Mouse (Mus musculus) thymus, postnatal 14 days (tissue): ENCODE measurements at regions not wholly inside any gene's neighbourhood (a gene's known extent, or its start where the extent isn't known, plus 50 kb on each side); places are given as distances from the start of the nearest gene placed in this dataset.

Experiments
- DNase-seq: peaks from one replicate; pipeline ENCODE4 v3.0.0; 2021

DNA sequence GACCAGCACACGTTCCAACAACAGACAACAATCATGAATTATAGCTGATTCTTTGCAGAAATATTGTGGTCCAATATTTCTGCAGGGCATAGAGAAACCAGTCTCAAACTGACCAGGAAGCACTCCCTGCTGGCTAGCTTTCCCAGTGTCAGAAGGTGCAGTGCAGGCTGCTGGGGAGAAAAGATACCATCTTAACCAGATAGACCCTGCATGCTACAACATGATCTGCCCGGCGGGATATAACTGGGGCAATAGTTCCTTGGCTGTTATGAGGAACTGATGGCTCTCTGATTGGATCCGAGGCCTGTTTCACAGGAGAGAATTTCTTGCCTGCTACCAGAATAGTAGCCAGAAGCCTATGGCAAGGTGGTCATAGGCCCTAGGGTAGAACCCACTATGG, 86.9 kb upstream of the Prok2 start:
- DNase-seq: no peak

DNA sequence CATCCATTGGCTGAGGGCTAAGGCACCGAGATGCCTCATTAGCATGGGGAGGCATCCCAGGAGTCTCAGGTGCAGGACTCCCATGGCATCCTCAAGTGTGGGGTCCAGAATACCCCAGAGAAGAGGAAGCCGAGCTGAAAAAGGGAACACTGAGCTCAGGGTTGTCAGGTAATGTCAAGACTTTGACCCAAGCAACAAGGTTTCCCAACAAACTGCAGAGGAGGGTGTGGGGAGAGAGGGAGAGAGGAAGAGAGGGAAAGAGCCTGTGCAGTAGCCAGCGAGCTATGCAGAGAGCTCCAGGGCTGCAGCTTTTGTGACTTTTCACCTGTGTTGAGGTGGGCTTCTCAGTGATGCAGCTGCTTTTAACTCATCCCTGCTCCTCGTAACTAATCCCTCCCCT, 85.7 kb upstream of the Prok2 start:
- no peak for DNase-seq

DNA sequence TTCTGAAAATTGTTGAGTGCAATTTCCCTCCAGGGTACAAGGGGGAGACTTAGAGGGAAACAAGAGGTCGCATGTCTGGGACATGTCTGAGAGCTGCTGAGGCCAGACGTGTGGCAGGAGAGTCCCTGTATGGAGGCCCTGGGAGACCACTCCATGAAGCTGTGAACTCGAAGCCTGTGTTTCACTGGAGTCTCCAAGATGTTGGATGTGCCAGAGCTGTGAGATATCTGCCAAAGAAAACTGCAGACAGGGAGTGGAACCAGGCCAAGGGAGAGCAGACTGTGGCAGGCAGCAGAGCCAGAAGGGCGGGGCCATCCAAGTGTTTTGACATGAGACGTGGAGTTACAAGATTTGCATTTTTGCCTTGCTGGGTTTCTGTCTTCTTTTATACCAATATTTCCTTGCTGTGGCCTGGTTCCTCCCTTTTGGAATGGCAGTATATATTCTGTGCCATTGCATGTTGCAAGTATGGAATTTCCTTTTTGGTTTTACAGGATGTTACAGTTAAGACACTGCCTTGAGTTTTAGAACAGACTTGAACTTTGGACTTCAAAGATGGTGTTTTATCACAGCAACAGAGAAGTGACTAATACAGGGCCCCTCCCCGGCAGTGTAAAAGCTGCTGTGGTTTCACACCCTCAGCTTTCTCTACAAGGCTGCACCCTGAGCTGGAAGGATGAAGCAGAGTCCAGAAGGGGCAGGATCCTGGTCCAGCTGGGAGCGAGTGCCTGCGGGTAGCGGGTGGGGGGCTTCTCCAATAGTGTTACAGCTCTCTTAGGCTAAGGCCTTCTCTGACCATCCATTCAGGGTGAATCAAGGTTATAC, 85.0 kb upstream of the Prok2 start:
- DNase-seq: no peak

DNA sequence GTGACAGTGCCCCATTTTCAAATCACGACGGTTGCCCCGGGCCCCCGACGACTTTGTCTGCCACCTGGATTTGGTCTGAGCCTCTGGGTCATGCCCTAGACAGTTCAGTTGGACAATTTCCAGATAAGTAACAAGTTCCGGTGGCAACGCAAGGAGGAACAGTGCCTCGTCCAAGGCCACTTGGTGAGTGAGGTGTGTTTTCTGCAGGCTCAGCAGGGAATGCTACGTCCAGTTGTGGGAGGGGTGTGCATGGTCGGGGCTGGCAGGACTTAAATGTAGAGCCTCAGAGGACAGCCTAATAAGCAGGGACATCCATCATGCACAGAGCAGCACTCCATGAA, 78.7 kb upstream of the Prok2 start:
- no peak for DNase-seq

DNA sequence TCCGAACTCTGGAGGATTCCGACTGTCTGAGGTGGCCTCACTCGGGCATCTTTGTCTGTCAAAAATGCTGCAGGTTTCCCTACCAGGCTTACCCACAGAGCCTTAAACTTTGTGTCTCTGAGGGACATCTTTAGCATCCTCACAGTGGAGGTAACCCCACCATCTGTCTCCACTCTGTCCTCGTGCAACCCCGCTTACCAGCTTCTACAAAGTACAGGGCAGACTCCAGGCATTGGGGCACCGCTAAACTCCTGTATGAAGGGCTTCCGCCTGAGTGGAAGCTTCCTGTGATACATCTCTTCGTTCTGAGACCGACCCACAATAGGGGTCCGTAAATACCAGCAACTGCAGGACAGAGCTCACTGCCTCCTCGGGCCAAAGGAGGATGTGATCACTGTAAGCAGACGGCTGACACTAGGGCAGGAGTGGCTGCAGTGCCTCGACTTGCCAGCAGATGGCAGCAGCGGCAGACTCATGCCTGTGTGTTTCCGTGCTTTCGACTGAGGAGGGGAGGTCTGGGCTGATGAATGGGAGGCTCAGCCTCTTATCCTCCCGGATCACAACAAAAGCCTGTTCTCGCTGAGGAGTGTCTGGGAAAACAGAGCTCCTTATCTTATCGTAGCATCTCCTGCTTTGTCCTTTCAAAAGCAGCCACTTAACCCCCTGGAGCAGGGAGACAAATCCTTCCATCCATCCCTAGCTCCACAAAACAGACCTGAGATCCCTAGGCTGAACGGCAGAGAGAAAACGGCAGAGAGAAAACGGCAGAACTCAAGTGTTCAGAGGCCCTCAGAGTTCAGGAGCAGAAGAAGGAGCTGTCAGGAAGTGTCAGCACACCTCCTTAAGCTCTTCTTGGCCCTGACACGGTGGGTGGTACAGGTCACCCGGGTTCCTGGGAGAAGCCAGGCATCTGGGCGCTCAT, 78.1 kb upstream of the Prok2 start:
- DNase-seq: peak; percentile 89

DNA sequence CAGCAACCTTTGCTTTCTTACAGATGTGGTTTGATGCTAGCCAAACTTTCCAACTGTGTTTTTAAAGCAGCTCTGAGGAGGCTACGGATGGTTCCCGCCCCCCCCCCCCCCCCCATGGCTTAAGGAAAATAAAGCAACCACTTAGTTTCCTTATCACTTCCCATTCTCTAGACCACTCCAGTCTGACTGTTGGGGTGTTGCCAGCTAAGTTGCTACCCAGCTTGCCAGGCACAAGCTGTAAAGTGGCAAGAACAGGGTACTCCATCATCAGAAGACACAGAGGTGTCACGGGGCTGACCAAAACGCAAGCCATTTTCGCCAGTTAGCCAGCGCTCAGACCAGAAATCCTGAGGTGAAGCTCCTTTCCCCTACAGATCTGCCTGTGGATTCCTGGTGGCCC, 74.7 kb upstream of the Prok2 start:
- DNase-seq: no peak

DNA sequence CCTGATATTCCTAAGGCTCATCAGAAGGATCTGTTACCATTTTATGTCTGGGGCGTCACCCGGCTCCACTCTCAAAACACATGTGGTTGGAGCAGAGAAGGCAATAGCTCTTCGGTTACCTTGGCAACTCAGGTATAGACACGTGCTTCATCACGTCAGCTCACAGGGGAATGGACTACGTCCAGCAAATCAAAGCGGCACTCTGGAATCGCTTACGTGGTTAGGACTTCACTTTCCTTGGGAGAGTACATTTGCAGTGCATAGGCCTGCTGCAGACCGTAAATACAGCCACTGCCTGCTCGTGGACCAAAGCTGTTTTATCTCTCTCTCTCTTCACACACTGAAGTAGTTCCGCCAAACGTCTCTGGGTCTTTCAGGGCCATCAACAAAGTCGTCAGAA, 74.1 kb upstream of the Prok2 start:
- DNase-seq: no peak

DNA sequence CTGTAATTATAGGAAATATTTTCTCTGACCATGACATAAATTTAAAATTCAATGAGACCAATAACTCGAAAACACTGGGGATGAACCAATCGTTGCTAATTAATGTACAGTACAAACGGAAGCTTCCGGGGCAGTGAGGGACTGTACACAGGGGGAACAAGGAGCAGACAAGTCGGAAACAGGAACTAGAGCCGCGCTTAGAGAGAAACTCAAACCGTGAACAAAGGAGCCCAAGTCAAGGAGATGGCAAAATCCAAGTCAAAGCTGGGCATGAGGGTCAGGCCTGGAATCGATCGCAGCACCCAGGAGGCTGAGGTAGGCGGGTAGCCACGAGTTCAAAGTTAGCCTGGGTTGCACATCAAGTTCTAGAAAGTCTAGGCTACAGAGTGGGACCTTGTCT, 70.2 kb upstream of the Prok2 start:
- DNase-seq: no peak

DNA sequence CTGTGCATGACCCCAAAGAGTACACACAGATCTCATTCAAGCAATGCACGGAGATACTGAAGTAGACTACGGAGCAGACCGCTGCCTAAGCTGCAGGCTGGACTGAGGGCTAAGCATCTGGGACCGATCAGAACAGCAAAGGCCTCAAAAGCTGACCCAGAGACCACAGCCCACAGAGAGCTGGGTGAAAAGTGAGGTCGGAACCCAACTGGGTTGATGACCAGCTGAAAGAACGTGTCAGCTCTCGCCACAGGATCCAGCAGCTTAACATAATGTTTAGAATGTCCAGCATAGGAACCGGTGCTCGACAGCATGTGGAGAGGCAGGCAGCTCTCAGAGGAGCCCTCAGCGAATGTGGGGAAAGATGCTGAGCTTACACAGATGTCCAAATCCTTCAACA, 67.4 kb upstream of the Prok2 start:
- DNase-seq: no peak

DNA sequence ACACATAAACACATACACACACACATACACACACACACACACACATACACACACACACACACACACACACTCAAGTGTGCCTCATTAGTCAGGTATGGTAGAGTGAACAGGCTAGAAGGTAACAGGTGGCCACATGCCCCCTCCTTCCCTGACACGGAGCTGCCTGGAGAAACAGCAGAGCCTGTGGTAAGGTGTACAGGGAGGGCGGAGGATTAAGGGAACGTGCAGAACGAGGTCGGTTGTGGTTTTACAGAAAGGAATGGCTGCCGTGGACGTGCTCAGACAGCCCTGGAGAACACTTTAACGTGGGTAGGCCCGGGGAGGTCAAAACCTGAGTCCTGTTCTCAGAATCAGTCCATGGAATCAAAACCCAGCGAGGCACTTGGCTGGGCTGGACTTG, 66.2 kb upstream of the Prok2 start:
- DNase-seq: no peak

DNA sequence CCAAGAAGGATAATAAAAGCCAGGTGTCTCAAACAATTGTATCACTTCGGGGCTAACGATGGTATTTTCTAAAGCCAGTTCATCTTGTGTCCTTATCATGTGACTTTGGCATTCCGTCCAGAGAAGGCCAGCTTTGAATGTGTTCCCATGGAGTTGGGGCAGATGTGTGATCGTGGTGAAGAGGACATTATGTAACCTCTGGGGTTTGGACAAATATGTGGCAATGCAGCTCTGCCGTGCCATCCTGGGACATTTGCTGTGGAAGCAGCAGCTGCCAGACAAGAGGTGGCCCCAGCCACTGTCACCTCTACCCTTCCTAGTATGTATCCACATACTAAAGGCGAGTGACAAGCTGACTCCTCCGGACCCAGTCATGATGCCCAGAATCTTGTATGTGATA, 60.8 kb upstream of the Prok2 start:
- no peak for DNase-seq

DNA sequence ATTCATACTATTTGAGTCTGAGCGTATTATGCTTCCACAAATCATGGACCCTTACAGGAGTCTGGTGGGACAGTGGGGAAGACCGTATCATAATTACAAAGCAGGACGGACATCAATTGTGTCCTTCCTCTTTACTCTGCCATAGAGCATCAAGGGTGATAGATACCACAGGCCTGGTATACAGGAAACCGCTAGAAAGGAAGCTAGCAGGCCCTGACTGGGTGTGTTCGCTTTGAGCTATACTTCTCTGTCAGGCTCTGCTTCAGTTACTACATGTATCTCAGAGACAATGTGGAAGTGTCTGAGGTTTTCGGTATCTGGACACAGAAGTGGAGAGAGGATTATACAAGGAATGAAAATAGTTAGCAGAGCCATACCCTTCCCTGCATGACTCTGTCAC, 59.0 kb upstream of the Prok2 start:
- peak; percentile 21 for DNase-seq

DNA sequence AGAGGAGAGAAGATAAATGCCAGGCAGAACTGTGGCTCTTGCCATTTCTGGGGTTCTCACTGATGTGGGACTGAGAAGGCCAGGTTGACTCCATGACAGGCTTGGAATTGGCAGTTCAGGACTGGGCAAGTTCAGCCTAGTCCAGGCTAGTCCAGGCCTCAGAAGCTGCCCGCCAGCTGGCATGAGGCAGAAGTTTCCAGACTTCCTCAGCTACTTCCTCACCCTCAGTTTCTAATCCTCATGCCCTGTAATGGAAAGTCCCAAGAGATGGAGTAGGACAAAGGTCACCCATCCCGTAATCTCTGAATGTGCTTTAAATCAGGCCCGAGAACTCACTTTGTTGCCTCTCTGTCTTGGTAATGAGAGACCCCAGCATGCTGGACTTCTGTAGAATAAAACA, 58.6 kb upstream of the Prok2 start:
- DNase-seq: no peak

DNA sequence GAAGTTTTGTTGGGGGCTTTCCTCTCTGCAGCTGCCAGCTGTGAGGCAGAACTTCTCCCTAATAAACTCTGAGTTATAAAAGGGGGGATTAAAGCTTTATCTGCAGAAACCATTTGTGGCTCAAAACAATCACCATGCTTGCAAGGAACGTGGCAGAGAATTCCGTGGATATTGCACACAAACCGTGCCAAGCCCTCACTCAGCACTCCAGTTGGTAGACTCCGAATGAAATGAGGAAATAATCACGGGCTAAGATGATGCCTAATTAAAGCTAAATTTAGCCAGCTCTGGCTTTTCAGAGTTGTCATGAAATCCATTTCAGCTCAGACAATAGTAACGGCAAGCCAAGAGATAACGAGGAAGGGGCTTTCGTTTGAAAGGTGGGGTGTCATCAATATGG, 58.1 kb upstream of the Prok2 start:
- no peak for DNase-seq

DNA sequence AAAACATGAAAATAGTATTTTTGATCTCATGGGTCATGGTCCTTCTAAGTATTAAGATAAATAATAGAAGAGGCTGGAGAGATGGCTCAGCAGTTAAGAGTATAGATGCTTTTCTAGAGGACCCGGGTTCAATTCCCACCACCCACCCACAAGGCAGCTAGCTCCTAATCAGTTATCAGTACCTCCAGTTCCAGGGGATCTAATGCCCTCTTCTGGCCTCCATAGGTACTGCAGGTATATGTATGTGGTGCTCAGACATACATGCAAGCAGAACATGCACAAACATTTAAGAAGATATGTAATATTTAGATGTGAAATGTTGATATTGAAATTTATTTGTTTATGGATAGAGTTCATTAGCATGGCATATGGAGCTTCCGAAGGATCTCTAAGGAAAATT, 56.8 kb upstream of the Prok2 start:
- peak; percentile 57 for DNase-seq
